Mouse (Mus musculus) testis, adult 2 months (tissue): ENCODE measurements around the gene Edil3. TPM values are rescaled to one million over a fixed set of nuclear protein-coding genes. Genes with fewer than 3 reads are reported as not detected.
"Not testable (repeated sequence)": the region's sequence is repeated elsewhere in the genome, so short reads cannot be mapped to it uniquely, and the experiment has no call there.

Experiments
- H3K27ac ChIP-seq: fragments of 200-500 bp; 2 replicates; pipeline ENCODE4 v1.5.1; 2012; ENCODE audit warnings: low read depth, low read length; ENCODE audit not compliant: control insufficient read depth, insufficient read depth
- H3K27me3 ChIP-seq: fragments of 200-500 bp; 2 replicates; pipeline ENCODE4 v1.6.1; 2012; ENCODE audit warnings: mild to moderate bottlenecking, low read length, moderate library complexity; ENCODE audit not compliant: control insufficient read depth, insufficient read depth
- H3K36me3 ChIP-seq: fragments of 200-500 bp; 2 replicates; pipeline ENCODE4 v1.6.1; 2012; ENCODE audit warnings: mild to moderate bottlenecking, low read length; ENCODE audit not compliant: control insufficient read depth, insufficient read depth
- H3K4me1 ChIP-seq: fragments of 200-500 bp; 2 replicates; pipeline ENCODE4 v1.6.1; 2012; ENCODE audit warnings: low read length; ENCODE audit not compliant: control insufficient read depth, insufficient read depth
- H3K4me3 ChIP-seq: fragments of 200-500 bp; 2 replicates; pipeline ENCODE4 v1.5.1; 2012; ENCODE audit warnings: low read depth, mild to moderate bottlenecking, low read length, moderate library complexity, mixed read lengths; ENCODE audit not compliant: control insufficient read depth
- CTCF ChIP-seq: fragments of 200-500 bp; IDR thresholded peaks from 2 replicates; pipeline ENCODE4 v1.5.1; 2012; ENCODE audit warnings: low read depth, mild to moderate bottlenecking, inconsistent platforms, low read length, moderate library complexity; ENCODE audit not compliant: control insufficient read depth, insufficient read depth, insufficient replicate concordance
- POLR2A ChIP-seq: fragments of 200-500 bp; IDR thresholded peaks from 2 replicates; pipeline ENCODE4 v1.6.1; 2012; ENCODE audit warnings: low read depth, mild to moderate bottlenecking, inconsistent platforms, low read length, moderate library complexity; ENCODE audit not compliant: control insufficient read depth
- polyA plus RNA-seq: library from polyadenylated mRNA; depleted of rRNA; stranded (reverse); fragments of >200 nt; gene quantifications from 2 replicates; pipeline ENCODE4 v1.2.3, GENCODE M21; 2012

Gene Edil3
- polyA plus RNA-seq, 1 experiment, result 0.06 TPM

DNA sequence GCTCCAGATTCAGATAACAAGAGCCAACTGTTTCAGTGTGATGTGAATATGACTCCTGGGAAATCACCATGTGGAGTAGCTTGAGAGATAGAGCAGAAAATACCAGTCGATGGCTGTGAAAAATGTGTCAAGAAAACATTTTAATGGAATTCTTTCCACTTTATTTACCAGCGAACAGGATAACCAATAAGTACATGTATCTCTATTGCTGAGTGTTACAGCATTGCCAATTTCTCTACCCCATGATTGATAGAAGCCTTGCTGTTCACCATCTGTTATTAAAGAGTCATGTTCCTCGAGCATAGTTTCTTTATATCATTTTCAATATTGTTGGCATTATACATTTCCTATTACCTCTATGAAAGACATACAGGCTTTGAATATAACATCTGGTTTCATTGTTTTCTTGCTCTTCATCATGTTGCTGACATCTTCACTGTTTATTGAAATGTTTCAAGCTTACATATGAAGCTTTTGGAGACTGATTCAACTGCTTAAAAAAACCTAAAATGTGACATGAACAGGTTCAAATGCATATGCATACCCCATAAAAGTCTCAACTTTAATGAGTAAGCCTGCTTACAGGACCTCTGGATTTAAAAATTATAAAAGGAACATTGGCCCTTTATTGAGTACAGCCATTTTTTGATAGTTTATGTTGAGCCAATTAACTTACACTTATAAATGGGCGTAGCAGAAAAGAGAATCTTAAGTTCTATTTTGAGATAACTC is 186.6 kb downstream of the Edil3 start:
- Histone ChIP-seq H3K36me3 (no peaks in the 10 kb centered on the region), H3K27ac (no peak overlapping the region), H3K27me3 (no peaks in the 10 kb centered on the region), H3K4me1 (no peaks in the 10 kb centered on the region), H3K4me3 (no peak overlapping the region)
- no peak for TF ChIP-seq POLR2A
- TF ChIP-seq CTCF, result no peak

DNA sequence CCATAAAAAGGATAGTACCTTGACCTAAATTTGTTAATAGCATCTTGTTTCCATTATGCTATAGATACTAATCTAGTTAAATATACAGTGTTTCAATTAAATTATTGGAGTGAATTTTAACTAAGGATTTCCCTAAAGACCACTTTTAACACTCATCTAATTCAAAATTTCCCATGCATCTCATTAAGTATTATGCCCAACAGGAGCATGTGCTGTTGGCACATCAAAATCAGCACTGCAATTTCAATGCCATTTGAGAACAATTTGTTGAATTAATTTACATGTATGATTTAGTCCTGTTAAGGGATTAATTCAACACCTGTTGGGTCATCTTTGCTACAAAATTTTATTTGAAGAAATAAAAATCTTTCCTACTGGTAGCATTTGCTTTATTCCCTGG is 191.2 kb downstream of the Edil3 start:
- no peaks in the 10 kb centered on the region for H3K36me3 ChIP-seq
- no peak overlapping the region for H3K4me3 ChIP-seq
- no peaks in the 10 kb centered on the region for H3K4me1 ChIP-seq
- no peak overlapping the region for H3K27ac ChIP-seq
- TF ChIP-seq POLR2A (no peak), CTCF (no peak)
- H3K27me3 ChIP-seq, result no peaks in the 10 kb centered on the region

DNA sequence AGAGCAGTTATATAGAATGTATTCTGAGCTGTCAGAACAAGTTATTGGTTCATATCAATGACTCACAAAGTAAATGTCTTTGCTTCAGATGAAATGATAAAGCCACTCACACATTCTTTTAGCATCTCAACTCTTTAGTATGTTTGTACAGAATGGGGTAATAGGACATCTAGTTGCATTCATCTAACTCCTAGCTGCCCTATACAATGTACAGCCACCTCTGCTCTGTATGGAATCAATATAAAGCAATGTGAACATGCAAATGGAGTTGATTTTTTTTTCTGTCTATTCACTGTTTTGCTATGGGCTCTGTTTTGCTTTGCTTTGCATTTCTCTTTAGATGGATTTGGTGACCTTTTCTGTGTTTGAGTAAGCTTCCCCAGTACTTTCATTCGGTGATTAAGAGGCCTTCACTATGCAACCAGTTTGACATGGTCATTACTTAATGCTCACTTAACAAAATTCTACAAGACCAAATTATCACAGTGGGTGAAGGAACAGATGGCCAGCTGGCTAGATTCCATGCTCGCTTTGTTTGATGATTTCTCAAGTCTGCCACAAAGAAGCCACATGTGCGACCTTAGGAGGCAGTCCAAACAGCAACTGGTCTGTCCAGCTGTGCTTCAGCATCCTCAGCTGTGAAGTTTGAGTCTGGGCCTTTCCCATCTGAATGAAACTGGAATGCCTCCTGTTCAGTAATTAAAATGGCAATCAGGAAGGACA is 208.7 kb downstream of the Edil3 start:
- TF ChIP-seq CTCF (no peak), POLR2A (no peak)
- H3K4me1 ChIP-seq, result no peaks in the 10 kb centered on the region

DNA sequence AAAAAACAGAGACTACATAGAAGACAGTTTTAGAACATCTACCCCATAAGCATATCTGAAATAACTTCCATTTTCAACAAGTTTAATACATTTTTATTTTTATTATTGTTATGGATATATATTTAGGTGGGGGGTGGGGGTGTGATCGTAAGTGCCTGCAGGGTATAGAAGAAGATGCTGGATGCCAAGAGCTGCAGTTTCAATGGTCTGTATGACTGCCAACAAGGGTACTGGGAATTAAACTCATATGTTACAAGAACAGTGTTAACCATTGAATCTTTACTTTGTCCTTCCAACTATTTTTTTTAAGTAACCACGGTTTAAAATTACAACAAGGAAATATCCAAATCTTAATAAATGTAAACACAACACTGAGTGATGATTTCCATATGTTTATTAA is 214.4 kb downstream of the Edil3 start:
- Histone ChIP-seq H3K4me1 (no peaks in the 10 kb centered on the region), H3K36me3 (no peaks in the 10 kb centered on the region), H3K27ac (no peak overlapping the region), H3K4me3 (no peak overlapping the region), H3K27me3 (no peaks in the 10 kb centered on the region)
- TF ChIP-seq CTCF (no peak), POLR2A (no peak)

More for the DNA sequence above, 208.7 kb downstream of the Edil3 start:
- H3K27me3 ChIP-seq, result no peaks in the 10 kb centered on the region
- H3K27ac ChIP-seq, result no peak overlapping the region
- H3K4me3 ChIP-seq, result no peak overlapping the region
- no peaks in the 10 kb centered on the region for H3K36me3 ChIP-seq

DNA sequence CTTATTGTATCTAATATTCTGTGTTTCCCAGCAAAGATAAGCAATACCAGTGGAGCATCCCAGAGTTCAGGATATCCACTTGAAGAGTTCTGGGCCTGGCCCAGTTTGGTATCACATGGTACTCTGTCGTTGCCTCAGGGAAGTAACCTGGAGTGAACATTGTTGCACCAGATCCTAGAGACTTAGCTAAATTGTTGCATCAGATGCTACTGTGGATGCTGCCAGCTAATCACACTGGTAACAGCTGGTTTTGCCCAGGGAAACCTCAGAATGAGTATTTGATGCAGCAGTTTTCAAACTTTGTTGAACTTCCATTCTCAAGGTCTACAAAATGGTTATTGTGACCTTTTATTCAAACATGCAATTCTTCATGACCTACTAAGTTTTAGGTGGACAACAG is 220.2 kb downstream of the Edil3 start:
- H3K36me3 ChIP-seq, result no peaks in the 10 kb centered on the region
- H3K4me3 ChIP-seq, result no peak overlapping the region
- no peaks in the 10 kb centered on the region for H3K27me3 ChIP-seq
- H3K4me1 ChIP-seq, result no peaks in the 10 kb centered on the region
- H3K27ac ChIP-seq, result no peak overlapping the region
- no peak for TF ChIP-seq CTCF
- TF ChIP-seq POLR2A, result no peak

DNA sequence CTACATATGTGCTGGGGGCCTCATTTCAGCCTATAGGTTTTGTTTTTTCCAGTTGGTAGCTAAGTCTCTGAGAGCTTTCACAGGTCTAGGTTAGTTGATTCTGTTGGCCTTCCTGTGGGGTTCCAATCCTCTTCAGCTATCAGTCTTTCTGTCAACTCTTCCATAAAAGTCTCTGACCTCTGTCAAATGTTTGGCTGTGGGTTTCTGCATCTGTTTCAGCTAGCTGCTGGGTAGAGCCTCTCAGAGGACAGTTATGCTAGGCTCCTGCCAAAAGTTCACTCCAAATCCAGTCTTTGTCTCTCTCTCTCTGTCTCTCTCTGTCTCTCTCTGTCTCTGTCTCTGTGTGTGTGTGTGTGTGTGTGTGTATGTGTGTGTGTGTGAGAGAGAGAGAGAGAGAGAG is 248.9 kb downstream of the Edil3 start:
- not testable (repeated sequence) for H3K27ac ChIP-seq, H3K4me1 ChIP-seq, H3K4me3 ChIP-seq, H3K27me3 ChIP-seq, H3K36me3 ChIP-seq

DNA sequence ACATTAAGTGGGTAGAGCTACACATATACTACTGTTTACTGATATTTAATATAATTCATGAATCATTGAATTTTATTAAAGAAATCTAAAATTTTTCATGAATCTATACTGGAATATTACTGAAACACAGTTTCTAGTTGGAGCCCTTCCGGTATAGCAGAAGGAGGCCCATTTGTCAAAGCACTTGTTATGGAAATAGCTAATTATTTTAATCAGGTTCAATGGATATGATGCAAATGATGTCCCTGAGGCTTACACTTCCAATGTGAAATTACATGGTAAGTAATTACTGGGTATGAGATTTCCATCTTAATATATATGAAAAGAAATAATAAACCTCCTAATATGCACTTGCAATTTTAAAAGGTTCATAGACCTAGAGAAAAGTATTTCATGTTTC is 254.9 kb downstream of the Edil3 start:
- Histone ChIP-seq H3K36me3 (no peaks in the 10 kb centered on the region), H3K4me1 (no peaks in the 10 kb centered on the region), H3K27ac (no peak overlapping the region), H3K27me3 (no peaks in the 10 kb centered on the region), H3K4me3 (no peak overlapping the region)
- TF ChIP-seq CTCF (no peak), POLR2A (no peak)
